Mouse (Mus musculus) kidney, postnatal 0 days (tissue): Measurements from ENCODE around the gene Tigd3. TPM values are rescaled to one million over a fixed set of nuclear protein-coding genes. Genes with fewer than 3 reads are reported as not detected.
A peak's percentile ranks its signal among the peaks of the same experiment; 100 is the strongest.
"Not testable (repeated sequence)": the region's sequence is repeated elsewhere in the genome, so short reads cannot be mapped to it uniquely, and the experiment has no call there.

Experiments used
- ATAC-seq: fragments of 200-750 bp; cut with Nextera tagmentation; replicated peaks from 2 replicates; pipeline ENCODE4 v1.8.0; 2017; ENCODE audit warnings: low read depth, moderate number of reproducible peaks, moderate TSS enrichment, moderate library complexity; ENCODE audit not compliant: low FRiP score
- DNase-seq: peaks from one replicate; pipeline ENCODE4 v3.0.0-alpha.2; 2016; ENCODE audit warnings: low spot score
- H3K27ac ChIP-seq: fragments of 300-500 bp; sonication (generic); 2 replicates; pipeline ENCODE4 v1.5.1; 2014; ENCODE audit warnings: mild to moderate bottlenecking
- H3K27me3 ChIP-seq: fragments of 300-500 bp; sonication (generic); 2 replicates; pipeline ENCODE4 v1.6.1; 2014; ENCODE audit warnings: low read length, mixed read lengths; ENCODE audit not compliant: insufficient read depth
- H3K36me3 ChIP-seq: fragments of 300-500 bp; sonication (generic); 2 replicates; pipeline ENCODE4 v1.6.1; 2014; ENCODE audit warnings: low read length, mixed read lengths; ENCODE audit not compliant: insufficient read depth
- H3K4me1 ChIP-seq: fragments of 300-500 bp; sonication (generic); replicated peaks from 2 replicates; pipeline ENCODE4 v1.6.1; 2014; ENCODE audit warnings: antibody characterized with exemption, low read length, mixed read lengths; ENCODE audit not compliant: insufficient read depth
- H3K4me2 ChIP-seq: fragments of 300-500 bp; sonication (generic); 2 replicates; pipeline ENCODE4 v1.6.1; 2014; ENCODE audit warnings: mild to moderate bottlenecking, low read length, moderate library complexity, mixed read lengths
- H3K4me3 ChIP-seq: fragments of 300-500 bp; sonication (generic); replicated peaks from 2 replicates; pipeline ENCODE4 v1.5.1; 2014; ENCODE audit warnings: low read depth, low read length
- H3K9ac ChIP-seq: fragments of 300-500 bp; sonication (generic); 2 replicates; pipeline ENCODE4 v1.6.1; 2014; ENCODE audit warnings: low read depth, low read length
- H3K9me3 ChIP-seq: fragments of 300-500 bp; sonication (generic); replicated peaks from 2 replicates; pipeline ENCODE4 v1.6.1; 2016; ENCODE audit warnings: low read length, inconsistent platforms, mixed read lengths
- CTCF ChIP-seq: IDR thresholded peaks from 2 replicates; pipeline ENCODE4 v1.5.1; 2016; ENCODE audit warnings: antibody characterized with exemption, low read depth, mild to moderate bottlenecking, moderate library complexity
- WGBS: fragments of 180-500 bp; shearing (Covaris S2); extraction: QIAGEN DNeasy Blood & Tissue Kit; methylation state at CpG from one replicate; pipeline ENCODE4 v1.1.7; 2014; 5-methylcytosine and 5-hydroxymethylcytosine counted together
- polyA plus RNA-seq: library from polyadenylated mRNA; unstranded; fragments of >200 nt; fragmentation: Nextera tagmentation; extraction: Ambion mirVana; gene quantifications from 2 replicates; pipeline ENCODE4 v1.2.1, GENCODE M21; 2015

Tigd3 gene
- polyA plus RNA-seq, 1 experiment from 2014 or later, result 2.9 TPM

- WGBS, result 59% methylated on average over 1 of the region's 1 CpGs
- Histone ChIP-seq H3K4me3 (no peak overlapping the region), H3K9me3 (no peaks in the 10 kb centered on the region), H3K4me1 (no peaks in the 10 kb centered on the region; the same call in 1 of the 2 replicates), H3K4me2 (no peak overlapping the region), H3K27me3 (no peaks in the 10 kb centered on the region), H3K36me3 (0 out of 2 replicates have a peak, but pooled peaks cover 6% of the 10 kb centered on the region), H3K27ac (no peak overlapping the region), H3K9ac (no peak overlapping the region)
- no peak for TF ChIP-seq CTCF
- ATAC-seq, result no peak
- no peak for DNase-seq
Measured at GRCm38 (mm10) chr19:5883935-5884334, 10.0 kb downstream of the Tigd3 start.

DNA sequence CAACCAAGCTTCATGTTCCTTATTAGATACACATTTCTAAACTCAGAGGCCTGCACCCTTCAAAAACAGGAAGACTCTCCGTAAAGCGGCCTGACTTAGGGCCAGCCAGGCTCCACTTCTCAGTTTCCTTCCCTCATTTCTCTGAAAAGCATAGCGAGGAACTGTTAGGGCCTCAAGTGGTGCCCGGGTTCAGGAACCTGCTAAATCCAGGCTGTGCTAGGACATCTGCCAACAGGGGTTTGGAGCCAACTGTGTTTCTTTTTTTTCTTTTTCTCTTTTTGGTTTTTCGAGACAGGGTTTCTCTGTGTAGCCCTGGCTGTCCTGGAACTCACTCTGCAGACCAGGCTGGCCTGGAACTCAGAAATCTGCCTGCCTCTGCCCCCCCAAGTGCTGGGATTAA, 11.9 kb downstream of the Tigd3 start:
- H3K27ac ChIP-seq, H3K4me1 ChIP-seq, H3K4me2 ChIP-seq, ATAC-seq, H3K9ac ChIP-seq, H3K9me3 ChIP-seq, DNase-seq, H3K27me3 ChIP-seq, H3K4me3 ChIP-seq, H3K36me3 ChIP-seq: not testable (repeated sequence)
- WGBS, result 83% methylated on average over 5 of the region's 5 CpGs

- Histone ChIP-seq H3K36me3 (0 out of 2 replicates have a peak, but pooled peaks cover 6% of the 10 kb centered on the region), H3K27ac (no peak overlapping the region), H3K4me1 (peaks cover 11% of the 10 kb centered on the region; the same call in 1 of the 2 replicates), H3K9ac (0 out of 2 replicates have a peak overlapping the region, but pooled peaks have one; percentile 8), H3K9me3 (no peaks in the 10 kb centered on the region), H3K4me2 (no peak overlapping the region), H3K4me3 (no peak overlapping the region), H3K27me3 (no peaks in the 10 kb centered on the region)
- ATAC-seq (no peak), DNase-seq (no peak)
- no peak for TF ChIP-seq CTCF
- 79% methylated on average over 6 of the region's 6 CpGs for WGBS
Measured at GRCm38 (mm10) chr19:5881155-5881554, 12.8 kb downstream of the Tigd3 start.

DNA sequence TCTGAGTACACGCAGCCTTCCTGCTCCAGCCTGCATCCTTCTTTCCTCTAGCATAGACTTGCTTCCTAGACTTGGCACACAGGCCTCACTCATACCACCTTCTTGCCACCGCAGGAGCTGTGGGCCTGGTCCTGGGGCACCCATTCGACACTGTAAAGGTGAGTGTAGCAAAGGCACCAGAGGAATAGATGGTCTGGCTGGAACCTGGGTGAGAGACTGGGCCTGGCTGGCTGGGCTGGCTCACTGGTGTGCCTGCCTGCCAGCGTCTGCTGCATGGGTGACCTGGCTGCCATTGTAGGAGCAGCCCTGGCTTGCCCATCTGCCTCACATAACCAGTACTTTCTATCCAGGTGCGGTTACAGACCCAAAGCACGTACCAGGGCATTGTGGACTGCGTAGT, 14.2 kb downstream of the Tigd3 start:
- no peak overlapping the region for H3K9ac ChIP-seq
- TF ChIP-seq CTCF, result no peak
- 95% methylated on average over 7 of the region's 7 CpGs for WGBS
- H3K4me1 ChIP-seq, result peaks cover 14% of the 10 kb centered on the region; the same call in 1 of the 2 replicates
- H3K9me3 ChIP-seq, result no peaks in the 10 kb centered on the region
- H3K27ac ChIP-seq, result 0 out of 2 replicates have a peak overlapping the region, but pooled peaks have one; percentile 5
- no peak overlapping the region for H3K4me3 ChIP-seq
- no peaks in the 10 kb centered on the region for H3K27me3 ChIP-seq
- ATAC-seq (no peak), DNase-seq (no peak)
- 0 out of 2 replicates have a peak, but pooled peaks cover 6% of the 10 kb centered on the region for H3K36me3 ChIP-seq
- H3K4me2 ChIP-seq, result peak overlapping the region; percentile 5; the same call in 1 of the 2 replicates

DNA sequence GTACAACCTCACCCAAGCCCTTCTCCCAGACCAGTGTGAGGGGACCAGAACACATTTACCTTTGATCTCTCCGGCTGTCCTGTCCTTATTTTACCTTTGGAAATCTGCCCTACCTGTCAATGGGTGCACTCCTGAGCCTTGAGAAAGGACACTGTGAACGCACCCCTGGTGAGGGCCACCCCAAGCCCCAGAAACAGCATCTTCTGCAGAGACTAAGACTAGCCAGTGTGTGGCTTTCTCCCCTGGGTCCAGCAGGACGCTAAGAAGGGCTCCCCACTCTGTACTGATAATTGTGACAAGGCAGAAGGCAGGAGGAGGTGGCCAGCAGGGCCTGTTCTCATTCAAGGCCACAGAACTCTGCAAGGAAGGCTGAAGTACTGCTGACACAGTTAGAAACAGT, 15.0 kb downstream of the Tigd3 start:
- no peak for ATAC-seq
- no peak for TF ChIP-seq CTCF
- peak overlapping the region; percentile 92 for H3K27ac ChIP-seq
- DNase-seq, result no peak
- no peak overlapping the region for H3K4me3 ChIP-seq
- 0 out of 2 replicates have a peak, but pooled peaks cover 5% of the 10 kb centered on the region for H3K36me3 ChIP-seq
- H3K27me3 ChIP-seq, result no peaks in the 10 kb centered on the region
- 74% methylated on average over 3 of the region's 3 CpGs for WGBS
- H3K9me3 ChIP-seq, result no peaks in the 10 kb centered on the region
- H3K4me2 ChIP-seq, result peak overlapping the region; percentile 37
- peaks cover 18% of the 10 kb centered on the region for H3K4me1 ChIP-seq
- peak overlapping the region; percentile 50; the same call in 1 of the 2 replicates for H3K9ac ChIP-seq

DNA sequence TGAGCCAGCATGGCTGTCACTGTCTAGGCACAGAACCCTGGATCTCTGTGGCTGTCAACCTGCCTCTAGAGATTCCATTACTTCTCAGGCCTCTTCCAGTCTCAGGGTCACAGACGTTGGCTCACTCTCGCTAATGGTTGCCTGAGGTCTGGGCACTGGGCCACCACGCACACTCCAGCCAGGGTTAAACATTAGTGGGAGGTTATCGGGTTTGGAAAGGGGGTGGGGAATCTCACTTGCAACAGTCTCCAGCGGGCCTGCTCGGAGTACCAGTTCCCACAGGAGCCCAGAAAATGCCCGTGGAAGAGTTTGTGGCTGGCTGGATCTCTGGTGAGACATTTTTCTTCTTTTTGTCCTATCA, 15.6 kb downstream of the Tigd3 start:
- H3K27me3 ChIP-seq, result no peaks in the 10 kb centered on the region

More for the DNA sequence above, 15.6 kb downstream of the Tigd3 start:
- ATAC-seq (peak; percentile 56), DNase-seq (peak; percentile 29)
- TF ChIP-seq CTCF, result no peak
- 42% methylated on average over 7 of the region's 7 CpGs for WGBS
- Histone ChIP-seq H3K4me2 (peak overlapping the region; percentile 37), H3K9me3 (no peaks in the 10 kb centered on the region), H3K36me3 (0 out of 2 replicates have a peak, but pooled peaks cover 3% of the 10 kb centered on the region), H3K9ac (peak overlapping the region; percentile 54; the same call in 1 of the 2 replicates), H3K4me3 (0 out of 2 replicates have a peak overlapping the region, but pooled peaks have one; percentile 3), H3K27ac (peak overlapping the region; percentile 92), H3K4me1 (peaks cover 24% of the 10 kb centered on the region)
